Mouse (Mus musculus): ENCODE measurements around the gene Sept1. TPM values are rescaled to one million over a fixed set of nuclear protein-coding genes. Genes with fewer than 3 reads are reported as not detected.

Sept1 gene
- 12.5 and 15.9 TPM in 2 replicates for polyA plus RNA-seq (2014; fragmentation: Nextera tagmentation; extraction: Ambion mirVana)

DNA sequence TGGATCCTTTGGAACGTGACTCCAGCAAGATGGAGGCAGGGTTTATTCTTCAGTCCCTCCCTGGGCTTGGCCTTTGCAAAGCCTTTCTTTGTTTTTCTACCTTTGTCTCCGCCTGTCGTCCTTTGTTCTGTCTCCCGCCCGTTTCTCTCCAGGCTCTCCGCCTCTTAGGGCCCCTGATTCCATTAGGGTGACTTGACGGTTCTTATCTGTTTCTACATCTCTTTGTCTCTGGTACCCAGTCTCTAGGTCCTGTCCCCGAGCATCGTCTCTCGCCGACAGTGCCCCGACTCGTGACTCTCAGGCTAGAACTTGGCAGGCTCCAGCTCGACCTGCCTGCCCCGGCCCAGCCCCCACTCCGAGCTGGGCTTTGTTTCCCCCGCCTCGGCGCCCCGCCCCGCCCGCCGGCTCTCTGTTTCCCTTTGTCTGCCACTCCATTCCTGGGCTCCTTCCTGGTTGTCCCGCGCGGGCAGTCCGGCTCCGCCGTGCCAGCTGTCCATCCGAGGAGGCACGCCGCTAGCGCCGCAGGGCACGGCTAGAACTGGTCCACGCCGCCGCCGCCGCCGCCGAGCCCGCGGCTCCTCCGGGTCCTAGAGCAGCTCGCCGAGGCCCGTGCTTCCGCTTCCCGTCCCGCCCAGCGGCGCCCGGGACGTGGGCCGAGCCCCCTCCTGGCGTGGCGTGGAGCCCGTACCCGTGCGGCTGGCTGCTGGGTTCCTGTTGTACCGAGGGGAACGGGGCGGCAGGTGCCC, at the start of gene Sept1, which contains the start of gene Zfp553:
Gene Sept1 (minus strand): TSS at position 509 of the 746 bp plus-strand sequence.
Gene Zfp553 (plus strand): TSS at position 440 of the 746 bp plus-strand sequence.
- WGBS: under 1% methylated on average over 45 of the region's 64 CpGs
- peak within 1 kb of the TSS; percentile 77 for H3K4me2 ChIP-seq (ENCODE audit: low read depth, low read length)

DNA sequence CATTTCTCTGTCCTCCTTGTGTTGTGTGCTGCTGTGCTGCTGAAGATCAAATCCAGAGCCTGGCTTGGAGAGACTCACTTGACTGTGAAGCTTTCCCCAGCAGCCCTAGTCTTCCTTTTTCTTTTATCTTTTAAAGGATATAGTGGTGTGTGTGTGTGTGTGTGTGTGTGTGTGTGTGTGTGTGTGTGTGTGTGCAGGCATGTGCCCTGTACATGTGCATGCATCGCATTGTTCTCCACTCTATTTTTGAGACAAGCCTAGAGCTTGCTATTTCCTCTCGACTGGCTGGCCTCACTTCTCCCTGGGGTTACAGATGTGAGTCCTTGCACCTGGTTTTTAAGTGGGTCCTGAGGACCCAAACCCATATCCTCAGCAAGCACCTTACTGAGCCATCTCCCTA, 49.3 kb upstream of the Sept1 start:
- no peak overlapping the region for H3K9ac ChIP-seq (ENCODE audit: low read depth, low read length)
- ATAC-seq (ENCODE audit: low read depth) (no peak), DNase-seq (ENCODE audit: low spot score) (no peak)
- no peak overlapping the region for H3K27ac ChIP-seq (replicated peaks; ENCODE audit: low read depth, low read length)
- H3K4me1 ChIP-seq (ENCODE audit: control insufficient read depth, insufficient read depth, low read length): no peaks in the 10 kb centered on the region
- 0 out of 2 replicates have a peak, but pooled peaks cover 7% of the 10 kb centered on the region for H3K9me3 ChIP-seq (ENCODE audit: control insufficient read depth, low read length)
- H3K27me3 ChIP-seq (replicated peaks; ENCODE audit: control insufficient read depth, insufficient read depth, low read length): no peaks in the 10 kb centered on the region
- no peak overlapping the region for H3K4me2 ChIP-seq (ENCODE audit: low read depth, low read length)
- H3K4me3 ChIP-seq (ENCODE audit: low read depth, low read length): no peak overlapping the region
- WGBS: 86% methylated on average over 2 of the region's 2 CpGs
- no peaks in the 10 kb centered on the region for H3K36me3 ChIP-seq (ENCODE audit: control insufficient read depth, insufficient read depth, low read length)

More for the DNA sequence above, at the start of gene Sept1, which contains the start of gene Zfp553:
- H3K27ac ChIP-seq (replicated peaks; ENCODE audit: low read depth, low read length): peak within 1 kb of the TSS; percentile 96
- H3K9ac ChIP-seq (ENCODE audit: low read depth, low read length): peak within 1 kb of the TSS; percentile 90
- H3K4me3 ChIP-seq (ENCODE audit: low read depth, low read length): peak within 1 kb of the TSS; percentile 93
- peaks cover 21% of the 10 kb centered on the region for H3K4me1 ChIP-seq (ENCODE audit: control insufficient read depth, insufficient read depth, low read length)
- H3K27me3 ChIP-seq (replicated peaks; ENCODE audit: control insufficient read depth, insufficient read depth, low read length): no peaks in the 10 kb centered on the region
- peaks cover 41% of the 10 kb centered on the region for H3K36me3 ChIP-seq (ENCODE audit: control insufficient read depth, insufficient read depth, low read length)
- H3K9me3 ChIP-seq (ENCODE audit: control insufficient read depth, low read length): no peaks in the 10 kb centered on the region
- ATAC-seq (ENCODE audit: low read depth) (peak; percentile 93), DNase-seq (ENCODE audit: low spot score) (peak; percentile 93)

DNA sequence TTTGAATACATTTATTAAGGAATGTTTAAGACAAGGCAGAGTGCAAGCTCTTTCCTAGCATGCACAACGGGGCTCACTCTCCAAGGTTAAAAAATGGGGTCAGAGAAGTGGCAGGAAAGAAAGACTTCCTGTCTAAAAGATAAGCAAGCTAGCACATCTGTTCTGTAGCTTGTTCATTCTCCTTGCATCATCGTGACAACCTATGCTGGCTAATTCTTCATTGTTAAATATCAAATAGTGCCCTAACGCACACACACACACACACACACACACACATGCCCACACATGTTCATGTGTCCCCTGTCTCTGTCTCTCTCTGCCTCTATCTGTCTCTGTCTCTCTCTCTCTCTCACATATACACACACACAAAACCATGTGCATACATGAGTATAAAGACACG, 48.2 kb upstream of the Sept1 start:
- ATAC-seq (ENCODE audit: low read depth) (no peak), DNase-seq (ENCODE audit: low spot score) (no peak)
- no peaks in the 10 kb centered on the region for H3K4me1 ChIP-seq (ENCODE audit: control insufficient read depth, insufficient read depth, low read length)
- H3K9me3 ChIP-seq (ENCODE audit: control insufficient read depth, low read length): no peaks in the 10 kb centered on the region
- H3K4me3 ChIP-seq (ENCODE audit: low read depth, low read length): no peak overlapping the region
- H3K9ac ChIP-seq (ENCODE audit: low read depth, low read length): no peak overlapping the region
- H3K27ac ChIP-seq (replicated peaks; ENCODE audit: low read depth, low read length): no peak overlapping the region
- no peak overlapping the region for H3K4me2 ChIP-seq (ENCODE audit: low read depth, low read length)
- WGBS: 60% methylated on average over 4 of the region's 4 CpGs
- H3K36me3 ChIP-seq (ENCODE audit: control insufficient read depth, insufficient read depth, low read length): no peaks in the 10 kb centered on the region
- H3K27me3 ChIP-seq (replicated peaks; ENCODE audit: control insufficient read depth, insufficient read depth, low read length): no peaks in the 10 kb centered on the region

DNA sequence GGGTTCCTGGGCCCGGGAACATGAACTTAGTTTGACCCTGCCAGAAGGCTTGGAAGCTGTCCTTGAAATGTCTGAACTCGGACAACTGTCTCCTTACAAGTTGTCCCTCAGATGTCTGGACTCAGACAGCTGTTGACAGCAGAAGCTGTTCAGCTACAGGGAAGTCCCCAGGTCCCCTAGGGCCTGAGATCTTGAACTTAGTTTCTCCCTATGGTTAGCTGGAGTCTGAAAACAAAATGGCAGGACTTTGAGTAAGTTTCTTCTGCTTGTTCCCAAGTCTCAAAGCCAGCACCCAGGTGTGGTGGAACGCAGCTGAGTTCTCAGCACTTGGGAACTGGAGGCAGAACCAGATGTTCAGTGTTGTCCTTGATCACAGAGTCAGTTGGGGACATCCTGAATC, 47.2 kb upstream of the Sept1 start:
- DNase-seq (ENCODE audit: low spot score): no peak
- ATAC-seq (ENCODE audit: low read depth): no peak
- H3K27ac ChIP-seq (replicated peaks; ENCODE audit: low read depth, low read length): no peak overlapping the region

DNA sequence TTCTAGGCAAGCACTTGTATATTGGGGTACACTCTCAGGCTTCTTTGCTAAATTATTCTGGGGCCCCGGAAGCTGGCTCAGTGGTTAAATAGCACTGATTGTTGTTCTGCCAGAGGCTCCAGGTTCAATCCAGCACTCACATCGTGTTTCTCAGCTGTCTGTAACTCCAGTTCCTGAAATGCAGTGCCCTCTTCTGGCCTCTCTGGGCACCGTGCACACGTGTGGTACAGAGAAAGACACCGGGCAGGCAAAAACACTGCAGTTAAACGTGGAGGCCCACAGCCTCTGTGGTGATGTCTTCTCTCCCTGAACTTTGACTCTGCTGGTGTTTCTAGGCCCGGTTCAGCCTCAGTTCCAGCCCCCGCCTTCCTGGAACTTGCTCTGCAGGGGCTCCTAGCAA, 45.4 kb upstream of the Sept1 start:
- Histone ChIP-seq H3K4me3 (ENCODE audit: low read depth, low read length) (no peak overlapping the region), H3K27me3 (replicated peaks; ENCODE audit: control insufficient read depth, insufficient read depth, low read length) (no peaks in the 10 kb centered on the region), H3K27ac (replicated peaks; ENCODE audit: low read depth, low read length) (no peak overlapping the region), H3K4me2 (ENCODE audit: low read depth, low read length) (no peak overlapping the region), H3K9ac (ENCODE audit: low read depth, low read length) (no peak overlapping the region), H3K4me1 (ENCODE audit: control insufficient read depth, insufficient read depth, low read length) (no peaks in the 10 kb centered on the region; the same call in 1 of the 2 replicates), H3K9me3 (ENCODE audit: control insufficient read depth, low read length) (no peaks in the 10 kb centered on the region), H3K36me3 (ENCODE audit: control insufficient read depth, insufficient read depth, low read length) (no peaks in the 10 kb centered on the region)
- WGBS: 30% methylated on average over 8 of the region's 8 CpGs
- DNase-seq (ENCODE audit: low spot score): peak; percentile 52
- no peak; the same call in 1 of the 2 replicates for ATAC-seq (ENCODE audit: low read depth)

More for the DNA sequence above, 47.2 kb upstream of the Sept1 start:
- 61% methylated on average over 3 of the region's 3 CpGs for WGBS
- no peaks in the 10 kb centered on the region for H3K4me1 ChIP-seq (ENCODE audit: control insufficient read depth, insufficient read depth, low read length)
- no peaks in the 10 kb centered on the region for H3K27me3 ChIP-seq (replicated peaks; ENCODE audit: control insufficient read depth, insufficient read depth, low read length)
- H3K9me3 ChIP-seq (ENCODE audit: control insufficient read depth, low read length): no peaks in the 10 kb centered on the region
- no peaks in the 10 kb centered on the region for H3K36me3 ChIP-seq (ENCODE audit: control insufficient read depth, insufficient read depth, low read length)
- H3K9ac ChIP-seq (ENCODE audit: low read depth, low read length): no peak overlapping the region
- H3K4me2 ChIP-seq (ENCODE audit: low read depth, low read length): no peak overlapping the region
- no peak overlapping the region for H3K4me3 ChIP-seq (ENCODE audit: low read depth, low read length)

DNA sequence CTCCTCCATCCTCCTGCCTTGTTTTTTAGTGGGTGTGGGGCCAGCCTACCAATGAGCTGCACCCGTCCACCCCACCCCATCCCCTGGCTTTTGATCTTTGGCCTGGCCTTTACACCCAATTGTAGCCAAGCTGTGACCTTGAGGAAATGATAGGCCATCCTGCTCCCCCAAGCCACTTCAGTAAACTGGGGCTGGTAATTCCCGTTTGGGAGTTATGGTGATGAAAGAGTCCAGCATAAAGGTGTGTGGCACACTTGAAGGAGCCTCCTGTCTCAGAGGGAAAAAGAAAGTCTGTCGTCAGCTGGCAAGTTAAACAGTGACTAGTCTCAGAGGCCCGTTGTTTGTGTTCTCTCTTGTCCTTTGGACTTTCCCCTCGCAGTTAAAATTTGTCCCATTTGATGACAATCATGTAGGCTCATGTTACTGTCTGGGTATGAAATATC, 43.6 kb upstream of the Sept1 start:
- Histone ChIP-seq H3K36me3 (ENCODE audit: control insufficient read depth, insufficient read depth, low read length) (peaks cover 7% of the 10 kb centered on the region), H3K9me3 (ENCODE audit: control insufficient read depth, low read length) (no peaks in the 10 kb centered on the region), H3K4me2 (ENCODE audit: low read depth, low read length) (no peak overlapping the region), H3K9ac (ENCODE audit: low read depth, low read length) (no peak overlapping the region), H3K4me3 (ENCODE audit: low read depth, low read length) (no peak overlapping the region), H3K27ac (replicated peaks; ENCODE audit: low read depth, low read length) (no peak overlapping the region), H3K4me1 (ENCODE audit: control insufficient read depth, insufficient read depth, low read length) (peaks cover 6% of the 10 kb centered on the region; the same call in 1 of the 2 replicates), H3K27me3 (replicated peaks; ENCODE audit: control insufficient read depth, insufficient read depth, low read length) (no peaks in the 10 kb centered on the region)
- WGBS: 42% methylated on average over 5 of the region's 5 CpGs
- ATAC-seq (ENCODE audit: low read depth) (no peak), DNase-seq (ENCODE audit: low spot score) (no peak)

DNA sequence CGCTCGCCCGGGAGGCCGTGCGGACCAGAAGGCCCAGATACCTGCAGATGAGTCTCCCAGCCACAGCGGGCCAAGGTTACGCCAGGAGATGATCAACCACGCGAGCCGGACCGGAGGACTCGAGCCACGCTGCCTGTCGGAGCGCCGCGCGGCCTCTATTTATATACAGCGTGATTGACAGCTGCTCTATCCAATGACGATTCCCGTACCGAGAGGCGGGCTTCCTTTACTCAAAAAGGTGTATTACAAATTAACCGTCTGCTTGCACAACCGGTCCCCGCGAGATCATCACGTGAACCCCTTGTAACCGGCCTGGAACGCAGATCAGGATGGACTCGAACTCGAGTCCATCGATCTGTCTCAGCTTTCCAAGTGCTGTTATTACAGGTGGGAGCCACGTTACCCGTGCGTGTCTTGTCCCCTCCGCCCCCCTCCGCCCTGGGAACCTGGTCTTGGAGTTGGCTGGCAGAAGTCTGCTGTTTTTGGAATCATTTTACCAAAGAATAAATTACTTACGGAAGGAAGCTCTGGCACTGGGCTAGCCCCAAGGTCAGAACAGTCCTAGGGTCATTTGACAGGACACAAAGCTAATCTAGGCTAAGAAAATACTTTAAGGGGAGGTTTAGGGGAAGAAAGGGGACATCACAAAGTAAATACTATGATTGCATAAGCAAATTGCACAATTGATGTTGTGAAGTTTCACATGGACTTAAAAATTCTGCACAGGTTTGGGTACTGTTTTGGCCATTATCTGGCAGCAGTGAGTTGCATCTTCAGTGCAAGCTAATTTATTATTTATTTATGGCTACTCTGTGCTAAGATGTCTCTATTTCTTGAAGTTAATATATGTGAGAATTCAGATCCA, 41.2 kb upstream of the Sept1 start, which contains the start of gene Sephs2:
Gene Sephs2 (minus strand): TSS at position 131 of the 865 bp plus-strand sequence.
- Histone ChIP-seq H3K27ac (replicated peaks; ENCODE audit: low read depth, low read length) (peak within 1 kb of the TSS; percentile 87), H3K9me3 (ENCODE audit: control insufficient read depth, low read length) (no peaks in the 10 kb centered on the region), H3K27me3 (replicated peaks; ENCODE audit: control insufficient read depth, insufficient read depth, low read length) (no peaks in the 10 kb centered on the region), H3K4me1 (ENCODE audit: control insufficient read depth, insufficient read depth, low read length) (peaks cover 6% of the 10 kb centered on the region; the same call in 1 of the 2 replicates), H3K4me2 (ENCODE audit: low read depth, low read length) (peak within 1 kb of the TSS; percentile 71), H3K9ac (ENCODE audit: low read depth, low read length) (peak within 1 kb of the TSS; percentile 92), H3K36me3 (ENCODE audit: control insufficient read depth, insufficient read depth, low read length) (peaks cover 25% of the 10 kb centered on the region), H3K4me3 (ENCODE audit: low read depth, low read length) (peak within 1 kb of the TSS; percentile 92)
- DNase-seq (ENCODE audit: low spot score) (peak; percentile 97), ATAC-seq (ENCODE audit: low read depth) (peak; percentile 93)
- WGBS: 2% methylated on average over 34 of the region's 39 CpGs
